Mouse (Mus musculus) liver, embryonic 13.5 days (tissue): ENCODE data around the gene Ccdc189. TPM values are rescaled to one million over a fixed set of nuclear protein-coding genes. Genes with fewer than 3 reads are reported as not detected.

Experiments used
- ATAC-seq: fragments of 200-750 bp; cut with Nextera tagmentation; 2 replicates; pipeline ENCODE4 v1.8.0; 2017; ENCODE audit warnings: low read depth, mild to moderate bottlenecking, moderate number of reproducible peaks, moderate library complexity
- DNase-seq: peaks from one replicate; pipeline ENCODE4 v3.0.0; 2022
- H3K27ac ChIP-seq: fragments of 300-500 bp; sonication (generic); 2 replicates; pipeline ENCODE4 v1.5.1; 2015; ENCODE audit warnings: moderate library complexity, mild to moderate bottlenecking, inconsistent platforms
- H3K27me3 ChIP-seq: fragments of 300-500 bp; sonication (generic); 2 replicates; pipeline ENCODE4 v1.6.1; 2015; ENCODE audit warnings: mild to moderate bottlenecking, inconsistent platforms
- H3K36me3 ChIP-seq: fragments of 300-500 bp; sonication (generic); 2 replicates; pipeline ENCODE4 v1.6.1; 2015; ENCODE audit warnings: mild to moderate bottlenecking, inconsistent platforms
- H3K4me1 ChIP-seq: fragments of 300-500 bp; sonication (generic); replicated peaks from 2 replicates; pipeline ENCODE4 v1.6.1; 2015; ENCODE audit warnings: inconsistent platforms
- H3K4me2 ChIP-seq: fragments of 300-500 bp; sonication (generic); 2 replicates; pipeline ENCODE4 v1.6.1; 2015; ENCODE audit warnings: inconsistent platforms, mild to moderate bottlenecking, moderate library complexity
- H3K4me3 ChIP-seq: fragments of 300-500 bp; sonication (generic); replicated peaks from 2 replicates; pipeline ENCODE4 v1.5.1; 2015; ENCODE audit warnings: mild to moderate bottlenecking, inconsistent platforms
- H3K9ac ChIP-seq: fragments of 300-500 bp; sonication (generic); 2 replicates; pipeline ENCODE4 v1.6.1; 2015; ENCODE audit warnings: mild to moderate bottlenecking, inconsistent platforms
- H3K9me3 ChIP-seq: fragments of 300-500 bp; sonication (generic); replicated peaks from 2 replicates; pipeline ENCODE4 v1.6.1; 2016; ENCODE audit warnings: inconsistent platforms
- WGBS: fragments of 180-500 bp; shearing (Covaris S2); methylation state at CpG from one replicate; pipeline ENCODE4 v1.1.7; 2015; ENCODE audit not compliant: insufficient replicate concordance; 5-methylcytosine and 5-hydroxymethylcytosine counted together
- polyA plus RNA-seq: library from polyadenylated mRNA; unstranded; fragments of >200 nt; fragmentation: Nextera tagmentation; extraction: Ambion mirVana; gene quantifications from 2 replicates; pipeline ENCODE4 v1.2.1, GENCODE M21; 2015

Ccdc189 gene
- polyA plus RNA-seq, 1 experiment from 2014 or later = 7.3 TPM

GRCm38 (mm10) chr7:127561340-127561858 is 27.0 kb downstream of the Ccdc189 start, which contains the start of gene Tmem265:
TSS of gene Tmem265 (plus strand) at chr7:127561390.
- Histone ChIP-seq H3K9me3 (no peaks in the 10 kb centered on the region), H3K27me3 (no peaks in the 10 kb centered on the region), H3K27ac (no peak within 1 kb of the TSS; the same call in 1 of the 2 replicates), H3K4me1 (no peaks in the 10 kb centered on the region), H3K4me3 (no peak within 1 kb of the TSS), H3K4me2 (no peak within 1 kb of the TSS), H3K9ac (no peak within 1 kb of the TSS), H3K36me3 (peaks cover 87% of the 10 kb centered on the region)
- ATAC-seq (no peak), DNase-seq (no peak)
- WGBS = 82% methylated on average over 5 of the region's 5 CpGs

DNA sequence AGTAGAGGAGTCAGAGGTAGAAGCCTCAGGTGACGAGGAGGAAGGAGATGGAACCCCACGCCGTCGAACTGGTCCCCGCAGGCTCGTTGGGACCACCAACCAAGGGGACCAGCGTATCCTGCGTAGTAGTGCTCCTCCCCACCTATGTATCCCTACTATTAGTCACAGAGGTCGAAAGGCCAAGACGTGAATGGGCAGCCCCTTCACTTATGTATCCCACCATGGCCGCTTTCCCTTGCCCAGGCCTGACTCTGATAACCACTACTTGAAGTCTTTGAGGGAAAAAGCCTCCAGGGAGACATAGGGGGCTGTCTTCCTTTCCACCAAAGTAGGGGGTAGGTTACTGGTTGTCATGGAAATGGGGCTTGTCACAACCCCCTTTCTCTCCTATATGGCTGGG is 27.8 kb downstream of the Ccdc189 start:
- Histone ChIP-seq H3K4me1 (no peaks in the 10 kb centered on the region), H3K4me2 (no peak overlapping the region), H3K36me3 (peaks cover 87% of the 10 kb centered on the region), H3K27ac (no peak overlapping the region), H3K27me3 (no peaks in the 10 kb centered on the region), H3K4me3 (no peak overlapping the region), H3K9ac (no peak overlapping the region), H3K9me3 (no peaks in the 10 kb centered on the region)
- DNase-seq (no peak), ATAC-seq (no peak)
- whole genome bisulfite sequencing = 89% methylated on average over 11 of the region's 11 CpGs

DNA sequence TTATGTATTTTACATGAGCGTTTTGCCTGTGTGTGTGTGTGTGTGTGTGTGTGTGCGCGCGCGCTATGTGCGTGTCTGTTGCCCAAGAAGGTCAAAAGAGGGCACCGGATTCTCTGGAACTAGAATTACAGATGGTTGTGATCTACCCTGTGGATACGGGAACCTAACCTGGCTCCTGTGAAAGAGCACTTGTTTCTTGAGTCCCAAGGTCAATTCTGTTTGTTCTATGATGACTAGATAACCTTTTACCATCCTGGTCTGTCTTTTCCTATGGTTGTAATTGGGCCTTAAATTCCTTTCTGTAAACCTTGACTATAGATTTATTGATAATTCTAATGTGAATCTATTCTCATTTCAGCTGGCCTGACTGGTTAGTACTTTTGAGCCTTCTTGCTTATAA is 36.8 kb downstream of the Ccdc189 start:
- Histone ChIP-seq H3K4me3 (no peak overlapping the region), H3K27me3 (no peaks in the 10 kb centered on the region), H3K4me2 (no peak overlapping the region), H3K9me3 (no peaks in the 10 kb centered on the region), H3K27ac (no peak overlapping the region), H3K9ac (no peak overlapping the region), H3K36me3 (peaks cover 87% of the 10 kb centered on the region), H3K4me1 (no peaks in the 10 kb centered on the region)
- DNase-seq (no peak), ATAC-seq (no peak)
- WGBS = 87% methylated on average over 8 of the region's 8 CpGs

DNA sequence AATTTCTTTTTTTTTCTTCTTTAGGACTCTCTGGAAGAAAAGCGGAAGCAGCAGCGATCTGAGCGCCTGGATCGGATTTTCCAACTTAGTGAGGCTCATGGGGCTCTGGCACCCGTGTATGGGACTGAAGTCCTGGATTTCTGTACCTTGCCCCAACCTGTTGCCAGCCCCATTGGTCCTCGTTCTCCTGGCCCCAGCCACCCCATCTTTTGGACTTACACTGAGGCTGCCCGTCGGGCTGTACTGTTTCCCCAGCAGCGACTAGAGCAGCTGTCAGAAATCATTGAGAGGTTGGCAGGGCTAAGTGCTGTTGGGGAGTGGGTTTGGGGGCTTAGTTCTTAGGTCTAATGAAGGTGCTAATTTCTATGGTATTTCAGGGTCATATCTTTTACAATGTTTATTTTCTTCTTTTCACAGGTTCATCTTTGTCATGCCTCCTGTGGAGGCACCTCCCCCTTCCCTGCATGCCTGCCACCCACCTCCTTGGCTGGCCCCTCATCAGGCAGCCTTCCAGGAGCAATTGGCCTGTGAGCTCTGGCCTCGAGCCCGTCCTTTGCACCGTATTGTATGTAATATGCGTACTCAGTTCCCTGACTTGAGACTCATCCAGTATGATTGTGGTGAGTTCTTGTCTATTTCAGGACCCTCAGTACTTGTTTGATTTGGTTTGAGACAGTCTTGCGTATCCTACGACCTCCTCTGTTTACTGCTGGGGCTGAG is 39.1 kb downstream of the Ccdc189 start:
- Histone ChIP-seq H3K9me3 (no peaks in the 10 kb centered on the region), H3K4me3 (no peak overlapping the region), H3K4me2 (no peak overlapping the region), H3K4me1 (no peaks in the 10 kb centered on the region), H3K36me3 (peaks cover 86% of the 10 kb centered on the region), H3K27ac (no peak overlapping the region), H3K9ac (no peak overlapping the region), H3K27me3 (no peaks in the 10 kb centered on the region)
- ATAC-seq = no peak
- WGBS = 87% methylated on average over 15 of the region's 15 CpGs
- no peak for DNase-seq

GRCm38 (mm10) chr7:127541671-127542070 is 46.7 kb downstream of the Ccdc189 start:
- DNase-seq = no peak
- H3K27me3 ChIP-seq = no peaks in the 10 kb centered on the region

More at GRCm38 (mm10) chr7:127541671-127542070, 46.7 kb downstream of the Ccdc189 start:
- H3K4me2 ChIP-seq = no peak overlapping the region
- H3K9me3 ChIP-seq = no peaks in the 10 kb centered on the region
- no peaks in the 10 kb centered on the region for H3K4me1 ChIP-seq
- WGBS = 94% methylated on average over 3 of the region's 3 CpGs
- no peak overlapping the region for H3K4me3 ChIP-seq
- H3K36me3 ChIP-seq = peaks cover 96% of the 10 kb centered on the region
- no peak overlapping the region for H3K9ac ChIP-seq
- H3K27ac ChIP-seq = no peak overlapping the region
- ATAC-seq = no peak

Other genes starting within 250 kb of the Ccdc189 start
- gene Zfp768, start 243.0 kb downstream of the Ccdc189 start, polyA plus RNA-seq = 3.1 and 3.5 TPM in 2 replicates
- gene Zfp747, start 212.5 kb downstream of the Ccdc189 start, polyA plus RNA-seq = 1.7 and 2.1 TPM in 2 replicates
- 1.3 and 1.4 TPM in 2 replicates for gene 9130019O22Rik, start 201.4 kb downstream of the Ccdc189 start, polyA plus RNA-seq
- gene E430018J23Rik, start 195.0 kb downstream of the Ccdc189 start, polyA plus RNA-seq = 1.3 and 1.4 TPM in 2 replicates
- gene Zfp764, start 181.8 kb downstream of the Ccdc189 start, polyA plus RNA-seq = 1.1 and 1.8 TPM in 2 replicates
- 9.1 and 10.4 TPM in 2 replicates for gene Zfp688, start 166.5 kb downstream of the Ccdc189 start, polyA plus RNA-seq
- 2.2 and 2.4 TPM in 2 replicates for gene Zfp689, start 139.4 kb downstream of the Ccdc189 start, polyA plus RNA-seq
- gene Prr14, start 129.0 kb downstream of the Ccdc189 start, polyA plus RNA-seq = 19.4 and 24.0 TPM in 2 replicates
- 3.6 and 3.7 TPM in 2 replicates for gene Fbrs, start 109.4 kb downstream of the Ccdc189 start, polyA plus RNA-seq
- gene Srcap, start 76.6 kb downstream of the Ccdc189 start, polyA plus RNA-seq = 12.6 and 14.5 TPM in 2 replicates
- gene Gm42715, start 69.0 kb downstream of the Ccdc189 start, polyA plus RNA-seq = 6.1 TPM in 2 replicates
- 3.3 and 4.0 TPM in 2 replicates for gene Tmem265, start 27.2 kb downstream of the Ccdc189 start, polyA plus RNA-seq
- 19.3 and 20.2 TPM in 2 replicates for gene Phkg2, start 15.3 kb downstream of the Ccdc189 start, polyA plus RNA-seq
- 18.8 and 25.3 TPM in 2 replicates for gene Rnf40, start 172 bp upstream of the Ccdc189 start, polyA plus RNA-seq
- gene Zfp629, start 27.2 kb upstream of the Ccdc189 start, polyA plus RNA-seq = 1.6 and 1.8 TPM in 2 replicates
- 26.9 and 28.9 TPM in 2 replicates for gene Bcl7c, start 120.3 kb upstream of the Ccdc189 start, polyA plus RNA-seq
- gene Ctf1, start 124.1 kb upstream of the Ccdc189 start, polyA plus RNA-seq = 1.8 and 2.2 TPM in 2 replicates
- gene Ctf2, start 143.6 kb upstream of the Ccdc189 start, polyA plus RNA-seq = 0.07 and 0.16 TPM in 2 replicates
- 3.1 and 3.3 TPM in 2 replicates for gene Fbxl19, start 155.9 kb upstream of the Ccdc189 start, polyA plus RNA-seq
- gene Orai3, start 181.2 kb upstream of the Ccdc189 start, polyA plus RNA-seq = 11.2 and 11.4 TPM in 2 replicates
- gene Setd1a, start 188.1 kb upstream of the Ccdc189 start, polyA plus RNA-seq = 8.4 and 9.0 TPM in 2 replicates
- not detected in 2 replicates for gene Gm49388, start 197.0 kb upstream of the Ccdc189 start, polyA plus RNA-seq
- gene Hsd3b7, start 212.0 kb upstream of the Ccdc189 start, polyA plus RNA-seq = 37.8 and 39.3 TPM in 2 replicates
- 17.4 and 17.5 TPM in 2 replicates for gene Stx4a, start 235.7 kb upstream of the Ccdc189 start, polyA plus RNA-seq
- gene Stx1b, start 236.0 kb upstream of the Ccdc189 start, polyA plus RNA-seq = 0.22 and 0.41 TPM in 2 replicates